Mouse (Mus musculus) mesoderm, embryonic 11.5 days (tissue): ENCODE measurements around the gene Rps12-ps3.

Experiments used
- DNase-seq: peaks from one replicate; pipeline ENCODE4 v3.0.0-alpha.2; 2012; ENCODE audit warnings: low read depth, low spot score

Gene Rps12-ps3

GRCm38 (mm10) chr19:59321990-59322389 is at the start of gene Rps12-ps3:
Gene Rps12-ps3, plus strand, starts transcription at chr19:59322290.
- DNase-seq = no peak

- no peak for DNase-seq
Observed at GRCm38 (mm10) chr19:59273190-59273589, 48.9 kb upstream of the Rps12-ps3 start.

- DNase-seq = no peak
Observed at GRCm38 (mm10) chr19:59276354-59276753, 45.7 kb upstream of the Rps12-ps3 start.

- no peak for DNase-seq
Observed at GRCm38 (mm10) chr19:59280841-59281240, 41.2 kb upstream of the Rps12-ps3 start.

GRCm38 (mm10) chr19:59282001-59282400 is 40.1 kb upstream of the Rps12-ps3 start:
- DNase-seq = no peak

GRCm38 (mm10) chr19:59289042-59289441 is 33.0 kb upstream of the Rps12-ps3 start:
- DNase-seq = no peak

GRCm38 (mm10) chr19:59289811-59290210 is 32.3 kb upstream of the Rps12-ps3 start:
- no peak for DNase-seq

- DNase-seq = no peak
Observed at GRCm38 (mm10) chr19:59292183-59292839, 29.8 kb upstream of the Rps12-ps3 start.

- DNase-seq = no peak
Observed at GRCm38 (mm10) chr19:59315308-59315707, 6.8 kb upstream of the Rps12-ps3 start.

GRCm38 (mm10) chr19:59316571-59316970 is 5.5 kb upstream of the Rps12-ps3 start:
- DNase-seq = peak; percentile 12

- no peak for DNase-seq
Observed at GRCm38 (mm10) chr19:59330816-59331225, 8.7 kb downstream of the Rps12-ps3 start.

- DNase-seq = no peak
Observed at GRCm38 (mm10) chr19:59336655-59337054, 14.6 kb downstream of the Rps12-ps3 start.

GRCm38 (mm10) chr19:59337872-59338681 is 16.0 kb downstream of the Rps12-ps3 start:
- DNase-seq = no peak

GRCm38 (mm10) chr19:59339908-59340307 is 17.8 kb downstream of the Rps12-ps3 start:
- no peak for DNase-seq

GRCm38 (mm10) chr19:59342964-59343363 is 20.9 kb downstream of the Rps12-ps3 start:
- DNase-seq = no peak

GRCm38 (mm10) chr19:59344304-59344711 is 22.2 kb downstream of the Rps12-ps3 start:
- peak; percentile 23 for DNase-seq

- DNase-seq = peak; percentile 47
Observed at GRCm38 (mm10) chr19:59345081-59345657, 23.1 kb downstream of the Rps12-ps3 start.

GRCm38 (mm10) chr19:59345658-59346283 is 23.7 kb downstream of the Rps12-ps3 start, which contains the start of gene Pdzd8:
Gene Pdzd8, minus strand, starts transcription at chr19:59345780.
- peak; percentile 96 for DNase-seq

GRCm38 (mm10) chr19:59346325-59346724 is 24.2 kb downstream of the Rps12-ps3 start:
- DNase-seq = no peak

GRCm38 (mm10) chr19:59349329-59349960 is 27.4 kb downstream of the Rps12-ps3 start:
- DNase-seq = no peak

GRCm38 (mm10) chr19:59350273-59350903 is 28.3 kb downstream of the Rps12-ps3 start:
- DNase-seq = no peak
